Mouse (Mus musculus): Measurements from ENCODE around the gene Kcnj3. TPM values are rescaled to one million over a fixed set of nuclear protein-coding genes. Genes with fewer than 3 reads are reported as not detected.
"Not testable (repeated sequence)": the region's sequence is repeated elsewhere in the genome, so short reads cannot be mapped to it uniquely, and the experiment has no call there.

Kcnj3 gene
- 0.28 and 0.65 TPM in 2 replicates for polyA plus RNA-seq (2012; rRNA removed)

GRCm38 (mm10) chr2:55435721-55436260, at the start of gene Kcnj3:
Gene Kcnj3, plus strand, starts transcription at chr2:55435970.
- no peak for DNase-seq (ENCODE audit: low read depth)

DNA sequence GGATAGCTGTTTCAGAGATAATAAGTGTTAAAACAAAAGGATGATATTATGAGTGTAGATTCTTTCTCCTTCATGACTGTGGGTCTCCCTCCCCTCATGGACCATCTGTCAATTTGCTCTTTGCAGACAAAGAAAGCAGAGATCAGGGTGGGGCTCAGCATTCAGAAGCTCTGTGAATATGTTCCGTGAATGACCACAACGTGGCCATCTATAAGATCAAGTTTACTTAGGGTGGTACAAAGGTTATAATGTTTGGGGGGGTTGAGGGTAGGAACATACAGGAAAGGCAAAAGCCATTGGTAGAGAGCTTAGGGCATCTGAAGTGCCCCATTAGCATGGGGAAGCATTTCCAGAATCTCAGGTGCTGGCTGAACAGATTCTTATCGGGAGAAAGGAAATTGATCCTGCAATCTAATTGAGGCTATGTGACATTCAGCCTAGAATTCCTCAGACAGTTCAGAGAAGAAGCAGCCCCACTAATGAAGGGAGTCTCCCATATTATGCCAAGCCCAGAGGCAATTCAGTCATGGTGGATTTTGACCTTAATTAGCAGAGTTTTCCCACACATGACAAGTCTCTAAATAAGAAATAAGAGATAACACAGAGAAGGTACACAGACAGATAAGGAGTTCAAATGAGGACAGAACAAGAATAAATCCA, 45.3 kb upstream of the Kcnj3 start:
- DNase-seq (ENCODE audit: low read depth): no peak

DNA sequence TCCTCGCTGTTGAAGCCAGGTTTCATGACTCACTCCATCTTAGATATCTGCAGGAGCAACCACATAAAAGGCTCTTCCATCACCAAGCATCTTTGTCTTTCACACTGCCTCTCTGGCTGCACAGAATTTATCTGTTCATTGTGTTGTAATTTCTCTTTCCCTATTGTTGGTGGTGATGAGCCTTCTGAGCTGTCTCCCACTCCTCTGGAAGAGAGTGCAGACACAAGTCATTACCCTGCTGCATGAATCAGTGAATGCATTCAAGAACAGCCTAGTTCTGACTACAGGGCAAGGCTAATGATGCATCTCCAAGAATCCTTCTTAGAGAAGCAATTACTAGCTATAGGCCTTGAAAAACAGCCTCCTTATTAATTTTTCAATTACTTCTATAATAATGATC, 30.5 kb upstream of the Kcnj3 start:
- no peak for DNase-seq (ENCODE audit: low read depth)

DNA sequence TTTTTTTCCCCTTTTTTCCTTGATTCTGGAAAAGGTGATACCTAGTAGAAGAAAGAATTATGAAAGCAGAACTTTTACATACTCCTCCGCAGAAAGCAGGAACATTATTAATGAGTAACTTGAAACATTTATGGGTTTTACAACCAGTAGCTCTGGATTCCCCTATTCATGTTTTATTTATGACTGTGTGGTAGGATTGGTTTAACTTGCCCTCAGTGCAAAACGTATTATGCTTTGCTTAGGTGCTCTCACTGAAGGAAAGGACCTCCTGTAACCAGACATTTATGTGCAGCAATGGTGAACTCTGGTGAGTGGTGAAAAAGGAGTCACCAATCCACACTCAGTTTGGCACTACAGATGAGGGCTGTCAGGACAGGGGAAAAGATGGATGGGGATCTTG, 8.1 kb upstream of the Kcnj3 start:
- DNase-seq (ENCODE audit: low read depth): no peak

- DNase-seq (ENCODE audit: low read depth): no peak
These were observed 3.7 kb upstream of the Kcnj3 start for GRCm38 (mm10) chr2:55432104-55432503.

DNA sequence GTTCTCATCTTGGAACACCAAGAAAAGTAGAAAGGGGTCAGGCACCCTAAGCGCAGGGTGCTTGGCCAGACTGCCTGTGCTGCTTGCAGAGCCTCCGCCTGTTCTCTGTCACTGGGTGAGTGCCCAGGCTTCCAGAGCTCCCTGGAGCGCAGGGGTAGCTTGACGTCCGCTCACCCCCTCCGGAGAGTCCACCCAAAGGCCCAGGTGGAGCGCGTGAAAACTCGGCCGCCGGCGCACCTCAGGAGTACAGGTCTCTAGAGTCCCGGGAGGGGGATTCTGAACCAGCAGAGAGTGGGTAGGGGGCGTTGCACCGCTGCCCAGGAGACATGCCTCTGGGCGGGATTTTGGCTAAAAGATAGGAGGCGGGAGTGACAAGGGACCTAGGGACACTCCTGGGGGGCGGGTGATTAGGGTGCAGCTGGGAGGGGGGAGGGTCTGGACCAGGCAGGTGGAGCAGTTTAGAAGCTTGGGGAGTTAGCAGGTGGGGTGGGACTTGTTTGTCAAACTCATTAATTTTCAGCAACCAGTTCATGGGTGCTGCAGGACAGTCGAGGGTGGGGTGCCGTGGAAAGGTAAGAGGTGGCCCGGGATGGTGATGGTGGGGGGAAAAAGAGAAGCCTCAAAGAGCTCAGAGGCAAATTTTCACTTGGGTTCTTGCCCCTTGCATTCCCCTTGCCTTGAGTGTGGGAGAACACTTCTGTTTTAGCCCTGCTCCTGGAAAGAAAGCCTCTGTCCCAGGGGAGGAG, 664 bp downstream of the Kcnj3 start:
- no peak for DNase-seq (ENCODE audit: low read depth)

- DNase-seq (ENCODE audit: low read depth): no peak
These were observed 1.5 kb downstream of the Kcnj3 start for GRCm38 (mm10) chr2:55437007-55437949.

DNA sequence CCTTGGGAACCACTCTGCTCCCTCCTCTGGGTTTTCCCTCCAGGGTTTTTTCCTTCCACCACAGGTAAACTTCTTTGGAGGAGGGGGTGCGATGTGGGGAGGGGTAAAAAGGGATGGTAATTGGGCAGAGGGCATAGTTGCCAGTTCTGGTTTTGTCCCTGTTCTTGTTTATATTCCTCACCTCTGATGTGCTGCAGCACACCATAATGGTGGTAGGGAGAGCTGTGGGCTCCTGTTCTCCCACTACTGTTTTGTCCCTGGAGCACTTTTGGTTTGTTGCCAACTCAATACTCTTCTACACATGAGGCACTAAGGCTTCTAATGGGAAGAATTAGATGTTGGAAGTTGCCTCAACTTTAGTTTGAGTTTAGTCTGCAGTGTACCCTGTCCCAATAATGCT, 2.2 kb downstream of the Kcnj3 start:
- DNase-seq (ENCODE audit: low read depth): no peak

GRCm38 (mm10) chr2:55439211-55439610, 3.4 kb downstream of the Kcnj3 start:
- no peak for DNase-seq (ENCODE audit: low read depth)

- no peak for DNase-seq (ENCODE audit: low read depth)
These were observed 6.2 kb downstream of the Kcnj3 start for GRCm38 (mm10) chr2:55442006-55442405.

- DNase-seq (ENCODE audit: low read depth): no peak
These were observed 11.5 kb downstream of the Kcnj3 start for GRCm38 (mm10) chr2:55447298-55447697.

GRCm38 (mm10) chr2:55450774-55451173, 15.0 kb downstream of the Kcnj3 start:
- no peak for DNase-seq (ENCODE audit: low read depth)

- DNase-seq (ENCODE audit: low read depth): no peak
These were observed 23.4 kb downstream of the Kcnj3 start for GRCm38 (mm10) chr2:55459195-55459594.

- no peak for DNase-seq (ENCODE audit: low read depth)
These were observed 33.4 kb downstream of the Kcnj3 start for GRCm38 (mm10) chr2:55469141-55469540.

DNA sequence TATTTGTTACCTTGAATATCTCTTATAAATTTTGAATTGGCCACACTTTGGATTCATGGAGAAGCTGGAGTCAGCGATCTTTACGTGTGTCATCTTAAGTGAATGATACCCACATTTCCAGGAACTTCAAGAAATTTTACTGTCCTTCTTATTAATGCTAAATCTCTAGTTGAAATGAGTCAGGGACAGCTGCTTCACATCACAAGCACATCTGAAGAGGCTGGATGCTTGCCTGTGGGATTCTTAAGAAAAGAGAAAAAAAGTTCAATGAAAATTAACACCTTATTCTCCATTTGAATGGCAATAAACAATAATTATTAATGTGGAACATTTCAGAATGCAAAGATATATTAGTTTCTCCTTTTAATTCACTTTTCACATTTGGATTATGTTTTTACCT, 34.2 kb downstream of the Kcnj3 start:
- no peak for DNase-seq (ENCODE audit: low read depth)

DNA sequence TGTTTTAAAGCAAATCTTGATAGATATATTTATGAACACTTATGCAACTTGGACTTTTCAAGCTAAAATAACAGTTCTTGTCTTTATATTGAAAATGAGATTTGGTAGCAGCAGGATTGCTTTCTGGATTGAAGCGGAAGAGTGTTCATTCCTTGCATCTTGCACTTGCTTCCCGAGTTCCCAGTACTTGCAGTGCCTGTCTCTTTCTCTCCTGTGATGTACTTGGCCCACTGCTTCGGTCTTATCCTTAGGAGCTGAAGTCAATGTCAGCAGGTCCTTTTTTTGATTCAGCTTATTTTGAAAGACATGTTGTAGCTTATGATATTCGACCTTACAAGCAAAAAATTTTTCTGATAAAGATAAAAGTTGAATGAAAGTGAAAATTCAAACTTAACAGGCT, 43.7 kb downstream of the Kcnj3 start:
- DNase-seq (ENCODE audit: low read depth): no peak

- DNase-seq (ENCODE audit: low read depth): no peak
These were observed 44.3 kb downstream of the Kcnj3 start for GRCm38 (mm10) chr2:55479933-55480601.

DNA sequence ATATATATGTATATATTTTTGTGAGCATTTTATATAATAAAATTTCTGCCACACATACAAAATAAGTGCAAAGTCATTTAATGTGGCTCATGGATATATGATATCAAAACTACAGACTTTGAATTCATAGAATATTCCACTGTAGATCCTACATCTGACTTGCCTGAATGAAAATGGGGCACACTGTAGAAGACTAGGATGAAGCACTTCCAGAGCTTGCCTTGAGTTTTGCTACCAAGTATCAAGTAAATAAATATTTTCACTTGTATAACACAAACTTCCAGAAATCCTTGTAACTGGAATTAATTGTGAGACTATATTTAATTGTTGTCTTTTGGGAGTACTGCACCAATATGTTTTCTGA, 44.8 kb downstream of the Kcnj3 start:
- DNase-seq (ENCODE audit: low read depth): no peak

- DNase-seq (ENCODE audit: low read depth): not testable (repeated sequence)
These were observed 49.8 kb downstream of the Kcnj3 start for GRCm38 (mm10) chr2:55485500-55486129.

DNA sequence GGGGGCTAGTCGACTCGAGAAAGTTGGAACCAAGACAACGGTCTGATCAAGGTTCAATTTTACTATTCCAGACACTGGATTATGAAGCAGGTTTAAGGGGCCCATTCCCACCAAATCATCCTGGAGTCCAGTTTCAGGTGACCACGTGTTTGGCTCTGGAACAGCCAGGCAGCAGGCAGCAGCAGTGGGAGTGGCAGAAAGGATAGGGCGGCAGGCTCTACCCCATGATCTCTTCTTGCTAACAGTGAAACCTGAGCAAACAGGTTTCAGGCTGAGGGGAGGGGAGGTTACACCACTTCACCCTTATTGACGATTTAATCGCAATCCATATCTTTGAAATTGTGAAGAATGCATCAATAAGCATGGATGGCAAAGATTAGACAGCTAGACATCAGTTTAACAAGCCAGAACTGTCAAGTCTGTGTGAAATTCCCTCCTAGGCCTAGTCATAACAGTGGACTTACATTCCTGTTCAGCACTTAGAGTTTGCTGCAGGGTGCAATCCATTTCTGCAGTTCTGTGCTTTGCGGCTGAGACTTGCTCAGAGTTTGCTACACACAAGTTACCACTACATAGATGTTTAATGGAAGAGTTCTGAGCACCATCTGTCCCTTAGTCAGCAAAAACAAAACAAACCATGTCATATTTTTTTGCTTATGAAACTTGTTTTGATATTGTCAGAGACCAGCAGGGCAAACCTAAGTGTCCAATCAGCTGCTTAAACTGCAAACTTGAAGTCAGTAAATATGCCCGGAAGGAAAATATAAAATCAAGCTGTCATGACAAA, 67.8 kb downstream of the Kcnj3 start:
- DNase-seq (ENCODE audit: low read depth): no peak
